Mouse (Mus musculus): ENCODE data around the gene Cul9.
"Not testable (repeated sequence)": the region's sequence is repeated elsewhere in the genome, so short reads cannot be mapped to it uniquely, and the experiment has no call there.

The Cul9 gene

DNA sequence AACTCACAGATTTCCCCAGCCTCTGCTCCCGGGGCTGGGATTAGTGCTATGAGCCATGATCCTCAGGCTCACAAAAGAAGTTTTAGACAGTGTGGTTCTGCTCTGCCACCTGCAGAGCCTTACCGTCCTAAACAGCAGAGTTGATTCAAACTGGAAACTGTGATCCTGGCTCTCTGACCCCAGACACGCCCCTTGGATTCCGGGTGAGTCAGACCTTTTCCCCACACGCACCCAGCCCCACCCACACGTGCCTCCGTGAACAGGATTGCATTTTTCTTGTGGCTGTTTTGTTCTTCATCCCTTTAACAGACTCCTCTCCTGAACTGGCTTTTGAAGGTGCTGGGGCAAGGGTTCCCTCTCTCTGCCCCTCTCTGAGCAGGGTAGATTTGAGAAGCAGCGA, 48.2 kb downstream of the Cul9 start:
- DNase-seq, result no peak

- DNase-seq, result peak; percentile 89
Observed at GRCm38 (mm10) chr17:46496623-46497434, 49.4 kb downstream of the Cul9 start, which contains the start of gene Dnph1. TSS of gene Dnph1 (plus strand) at chr17:46496711.

DNA sequence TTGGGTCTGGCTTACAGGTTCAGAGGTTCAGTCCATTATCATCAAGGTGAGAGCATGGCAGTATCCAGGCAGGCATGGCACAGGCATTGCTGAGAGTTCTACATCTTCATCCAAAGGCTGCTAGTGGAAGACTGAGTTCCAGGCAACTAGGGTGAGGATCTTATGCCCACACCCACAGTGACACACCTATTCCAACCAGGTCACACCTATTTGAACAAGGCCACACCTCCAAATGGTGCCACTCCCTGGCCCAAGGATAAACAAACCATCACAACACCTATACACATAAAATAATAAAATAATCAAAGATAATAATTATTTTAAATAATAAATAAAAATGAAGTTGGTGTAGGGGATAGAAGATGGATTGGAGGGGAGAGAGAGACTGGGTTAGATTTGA, 50.1 kb downstream of the Cul9 start:
- DNase-seq, result not testable (repeated sequence)

DNA sequence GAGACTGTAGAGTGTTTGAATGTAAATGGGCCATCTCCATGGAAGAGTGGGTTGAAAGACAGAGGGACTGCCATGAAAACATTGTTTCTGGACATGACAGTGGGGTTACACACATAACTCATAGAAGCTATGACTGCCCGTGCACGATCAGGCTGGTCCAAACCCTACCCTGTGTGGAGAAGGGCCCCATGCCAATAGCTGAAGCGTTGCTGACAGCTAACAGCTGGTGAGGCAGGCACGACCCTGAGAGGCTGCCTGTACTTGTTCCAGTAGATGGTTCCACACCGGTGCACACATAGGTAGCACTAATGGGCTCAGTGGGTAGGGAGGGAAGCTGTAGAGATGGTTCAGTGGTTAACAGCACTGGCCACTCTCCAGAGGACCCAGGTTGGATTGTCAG, 50.7 kb downstream of the Cul9 start:
- DNase-seq, result no peak

DNA sequence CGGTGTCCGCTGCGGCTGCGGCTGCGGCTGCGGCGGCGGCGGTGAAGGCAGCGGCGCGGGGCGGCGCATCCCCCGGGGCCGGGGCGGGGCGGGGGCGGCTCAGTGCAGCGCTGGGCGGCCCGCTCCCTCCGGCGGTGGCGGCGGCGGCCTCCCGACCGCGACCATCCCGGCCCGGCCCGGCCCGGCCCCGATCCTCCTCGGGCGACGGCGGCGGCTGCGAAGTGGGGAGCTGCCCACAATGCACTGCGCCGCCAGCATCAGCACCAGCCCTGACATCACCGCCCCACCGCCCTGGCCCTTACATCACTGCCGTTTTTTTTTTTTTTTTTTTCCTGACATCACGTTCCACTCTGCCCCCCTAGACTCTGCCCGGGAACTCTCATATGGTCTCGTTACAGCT, 58.8 kb downstream of the Cul9 start, which contains the start of gene Ttbk1:
Gene Ttbk1 (minus strand): TSS at position 245 of the 400 bp plus-strand sequence.
- peak; percentile 81 for DNase-seq

- peak; percentile 23 for DNase-seq
Observed at GRCm38 (mm10) chr17:46486995-46487394, 59.2 kb downstream of the Cul9 start.

- no peak for DNase-seq
Observed at GRCm38 (mm10) chr17:46484461-46484875, 61.7 kb downstream of the Cul9 start.

GRCm38 (mm10) chr17:46484021-46484431, 62.2 kb downstream of the Cul9 start:
- no peak for DNase-seq

DNA sequence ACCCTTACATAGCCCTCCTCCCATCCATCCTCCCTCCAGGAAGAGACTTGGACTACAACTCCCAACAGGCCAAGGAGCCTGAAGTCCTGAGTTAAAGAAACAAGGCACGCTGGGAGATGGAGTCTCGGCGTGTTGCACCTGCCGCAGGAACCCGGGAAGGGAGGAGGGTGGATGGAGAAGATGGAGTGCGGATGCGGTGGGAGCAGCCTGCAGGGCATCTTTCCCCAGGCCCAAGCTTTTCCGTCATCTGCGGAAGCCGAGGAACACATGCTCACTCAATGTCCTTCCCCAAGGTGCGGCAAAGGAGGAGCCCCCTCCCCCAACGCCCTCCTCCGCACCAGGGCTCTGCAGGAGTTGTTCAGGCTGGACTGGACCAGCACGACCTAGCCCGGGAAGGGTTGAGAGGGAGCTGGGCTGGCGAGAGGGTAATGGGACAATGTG, 62.6 kb downstream of the Cul9 start:
- peak; percentile 71 for DNase-seq

- DNase-seq, result no peak
Observed at GRCm38 (mm10) chr17:46477286-46477685, 68.9 kb downstream of the Cul9 start.

DNA sequence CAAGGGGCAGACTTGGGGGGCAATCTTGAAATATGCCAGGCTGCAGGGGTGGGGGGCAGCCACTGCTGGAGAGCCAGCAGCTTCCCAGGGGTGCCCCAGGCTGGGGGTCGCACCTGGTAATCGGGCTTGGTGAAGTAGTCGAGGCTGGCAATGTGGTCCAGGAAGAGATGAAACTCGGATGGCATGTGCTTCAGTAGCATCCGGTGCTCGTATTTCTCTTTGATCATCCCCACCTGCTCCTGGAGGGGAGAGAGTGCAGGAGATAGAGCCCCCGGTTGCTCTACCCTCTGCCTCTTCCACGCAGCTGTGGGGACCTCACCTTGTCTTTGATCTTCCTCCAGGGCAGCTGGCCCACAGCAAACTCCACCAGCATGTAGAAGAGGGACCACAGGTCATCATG, 69.6 kb downstream of the Cul9 start:
- no peak for DNase-seq

DNA sequence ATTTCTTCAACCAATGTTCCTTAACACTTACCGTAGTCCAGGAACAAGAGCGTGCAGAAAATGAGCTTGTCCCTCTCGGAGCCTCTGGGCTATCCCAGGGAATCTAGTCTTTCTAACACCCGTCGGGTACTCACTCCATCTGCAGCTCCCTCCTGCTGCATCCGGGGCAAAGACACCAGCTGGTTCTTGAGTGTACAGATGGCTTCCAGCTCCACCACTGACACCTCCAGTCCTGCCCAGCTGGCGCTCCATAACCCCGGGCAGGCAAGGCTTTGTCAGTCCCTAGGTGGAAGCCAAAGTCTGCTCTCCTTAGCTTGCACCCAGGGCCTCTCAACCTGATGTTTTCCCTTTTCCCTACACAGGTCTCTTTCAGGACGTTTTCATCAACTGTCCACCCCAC, 78.4 kb downstream of the Cul9 start:
- DNase-seq, result no peak

DNA sequence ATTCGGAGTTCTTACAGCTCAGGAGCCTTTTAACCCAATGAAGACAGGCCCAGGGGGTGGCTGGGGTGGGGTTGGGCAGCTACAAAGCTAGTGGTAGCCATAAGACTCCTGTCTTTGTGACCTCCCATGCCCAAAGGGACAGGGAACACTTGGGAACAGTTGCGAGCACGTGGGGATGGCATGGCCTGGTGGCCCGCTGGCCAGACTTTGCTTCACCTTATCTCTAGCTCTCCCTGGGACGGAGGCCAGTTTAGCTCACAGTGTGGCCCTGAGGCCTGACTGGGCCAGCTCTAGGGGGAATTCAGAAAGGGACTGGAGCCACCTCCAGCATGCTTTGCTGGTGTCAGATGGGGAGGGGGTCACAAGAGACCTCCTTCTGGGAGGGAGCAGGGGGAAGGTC, 84.0 kb downstream of the Cul9 start:
- DNase-seq, result no peak

DNA sequence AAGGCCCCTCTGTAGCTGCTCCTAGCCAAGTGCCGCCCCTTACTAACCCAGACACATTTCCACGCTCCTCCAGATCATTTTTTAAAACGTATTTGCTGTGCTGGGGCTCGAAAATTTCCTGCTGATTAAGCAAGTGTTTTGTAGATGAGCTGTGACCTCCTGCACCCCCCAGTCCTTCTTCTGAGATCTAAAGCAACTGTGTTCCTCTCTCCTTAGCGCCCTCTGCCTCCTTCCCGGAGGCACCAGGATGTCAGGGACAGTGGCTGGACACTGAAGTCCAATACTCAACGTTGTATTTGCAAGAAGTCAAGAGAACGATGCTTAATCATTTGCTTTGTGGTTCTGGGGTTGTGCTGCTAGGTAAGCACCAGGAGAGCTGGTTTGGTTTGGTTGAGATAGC, 84.8 kb downstream of the Cul9 start:
- no peak for DNase-seq

DNA sequence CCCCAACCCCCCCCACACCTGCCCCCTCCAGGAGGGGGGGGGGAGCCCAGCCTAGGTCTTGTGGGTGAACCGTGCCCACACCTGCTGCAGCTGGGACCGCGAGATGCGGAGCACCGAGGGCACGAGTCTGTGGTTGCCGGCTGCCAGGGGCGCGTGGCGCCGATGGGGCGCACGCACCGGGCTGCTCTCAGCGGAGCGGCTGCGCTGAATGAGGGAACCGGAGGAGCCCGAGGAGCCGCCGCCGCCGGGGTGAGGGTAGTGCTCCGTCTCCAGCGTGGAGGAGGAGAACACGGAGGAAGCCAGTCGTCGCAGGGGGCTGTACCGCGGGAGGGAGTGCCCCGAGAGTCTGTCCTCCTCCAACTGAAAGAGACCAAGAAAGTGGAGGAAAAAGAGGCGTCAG, 85.5 kb downstream of the Cul9 start:
- no peak for DNase-seq

GRCm38 (mm10) chr17:46458439-46458838, 87.7 kb downstream of the Cul9 start:
- no peak for DNase-seq

GRCm38 (mm10) chr17:46457791-46458190, 88.4 kb downstream of the Cul9 start:
- DNase-seq, result no peak

DNA sequence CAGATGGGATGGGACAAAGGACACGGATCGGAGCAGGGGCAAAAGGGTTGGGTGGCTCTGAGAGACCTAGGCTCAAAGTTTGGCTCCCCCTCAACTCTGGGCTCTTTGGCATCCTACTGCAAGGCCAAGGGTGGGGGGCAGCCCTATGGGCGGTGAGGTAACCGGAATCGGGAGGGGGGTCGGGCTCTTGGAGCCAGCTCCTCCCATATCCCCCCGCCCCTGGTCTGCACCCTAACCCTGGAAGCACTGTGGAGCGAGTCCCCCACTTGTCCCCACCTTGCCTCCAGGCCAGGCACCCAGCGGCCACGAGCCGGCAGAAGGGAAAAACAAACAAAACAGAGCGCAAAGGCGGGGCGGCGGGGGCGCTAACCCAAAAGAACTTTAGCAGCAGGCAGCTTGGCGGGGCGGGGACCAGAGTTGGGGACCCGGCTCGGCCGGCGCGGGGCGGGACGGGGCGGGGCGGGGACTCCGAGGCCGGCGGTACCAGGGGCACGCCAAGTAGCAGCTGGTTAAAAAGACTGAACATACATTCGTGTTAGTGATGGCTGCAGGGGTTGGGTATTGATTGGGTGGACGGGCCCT, 91.0 kb downstream of the Cul9 start:
- no peak for DNase-seq

- no peak for DNase-seq
Observed at GRCm38 (mm10) chr17:46454539-46454938, 91.6 kb downstream of the Cul9 start.

DNA sequence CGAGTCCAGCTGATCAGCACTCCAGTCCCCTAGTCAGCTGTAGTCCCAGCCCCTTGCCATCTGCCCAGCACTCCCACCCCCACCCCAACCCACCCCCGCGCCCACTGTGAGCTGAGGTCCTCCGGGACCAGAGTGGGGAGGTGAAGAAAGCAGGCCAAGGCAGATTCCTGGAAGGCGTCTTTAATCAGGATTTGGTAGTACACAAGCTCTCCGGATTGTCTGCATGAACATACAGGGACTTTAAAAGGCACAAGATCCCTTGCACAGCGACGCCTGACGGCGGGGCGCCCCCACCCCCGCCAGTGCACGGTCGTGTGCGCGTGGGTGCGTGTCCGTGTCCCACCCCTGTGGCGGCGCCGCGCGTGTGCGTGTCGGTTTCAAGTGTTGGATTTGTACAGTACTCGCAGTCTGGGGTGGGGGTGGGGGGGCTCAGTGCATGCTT, 92.2 kb downstream of the Cul9 start:
- no peak for DNase-seq

DNA sequence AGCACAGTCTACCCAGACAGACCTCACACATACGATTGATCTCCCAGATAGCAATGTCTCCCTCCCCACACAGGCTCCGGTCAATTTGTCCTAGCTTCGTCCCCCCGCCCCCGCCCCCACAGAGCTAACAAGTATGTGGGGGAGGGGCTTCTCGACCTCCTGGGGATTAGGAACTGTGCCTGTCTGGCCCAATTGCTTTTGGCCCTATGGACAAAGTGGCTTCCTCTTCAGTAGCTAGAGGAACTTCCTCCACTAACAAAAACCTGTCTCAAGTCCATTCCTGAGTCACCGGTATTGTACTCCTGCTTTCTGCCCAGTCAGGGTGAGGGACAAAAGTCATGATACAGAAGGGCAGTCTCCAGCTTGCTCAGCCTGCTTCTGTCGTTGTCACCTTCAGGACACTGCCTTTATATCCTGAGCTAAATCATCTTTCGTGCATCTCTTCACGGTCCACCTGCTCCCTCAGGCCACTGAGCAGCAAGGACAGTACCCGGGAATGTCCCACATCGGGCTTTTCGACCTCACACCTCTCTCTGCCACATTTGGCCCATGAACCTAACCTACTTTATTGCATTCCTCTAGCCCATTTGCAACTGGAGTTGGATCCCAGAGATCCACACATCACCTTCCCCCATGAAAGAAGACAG, 92.8 kb downstream of the Cul9 start:
- no peak for DNase-seq

- no peak for DNase-seq
Observed at GRCm38 (mm10) chr17:46452683-46453082, 93.5 kb downstream of the Cul9 start.

All from right cerebral cortex, adult 18-20 months (tissue).